Mouse (Mus musculus) lung, postnatal 0 days (tissue): ENCODE data around the gene Greb1.

Experiments used
- CTCF ChIP-seq: IDR thresholded peaks from 2 replicates; pipeline ENCODE4 v1.5.1; 2016; ENCODE audit warnings: antibody characterized with exemption, mild to moderate bottlenecking
- EP300 ChIP-seq: IDR thresholded peaks from 2 replicates; pipeline ENCODE4 v1.6.1; 2016; ENCODE audit warnings: antibody characterized with exemption, mild to moderate bottlenecking, control low read depth

DNA sequence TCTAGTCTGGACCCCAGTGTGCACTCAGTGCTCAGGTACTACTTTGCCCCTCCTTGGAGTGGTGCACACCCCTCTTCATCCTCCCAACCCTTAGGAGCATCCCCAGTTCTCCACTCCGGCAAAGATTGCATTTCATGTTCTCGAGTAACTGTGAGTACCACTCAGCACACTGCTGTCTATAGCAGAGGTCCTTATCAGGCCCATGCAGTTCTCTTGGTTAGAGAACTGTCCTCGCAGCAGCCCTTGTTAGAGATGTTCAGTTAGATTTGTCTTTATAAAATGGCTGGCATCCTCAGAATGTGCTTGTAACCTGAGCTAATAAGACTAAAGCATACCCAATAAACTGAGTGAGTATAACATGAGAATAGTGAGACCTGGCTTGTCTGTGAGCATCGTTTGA lies 16.5 kb upstream of the Greb1 start:
- TF ChIP-seq CTCF (no peak), EP300 (no peak)
